Mouse (Mus musculus): ENCODE measurements at regions not wholly inside any gene's neighbourhood (a gene's known extent, or its start where the extent isn't known, plus 50 kb on each side); places are given as distances from the start of the nearest gene placed in this dataset.
"Not testable (repeated sequence)": the region's sequence is repeated elsewhere in the genome, so short reads cannot be mapped to it uniquely, and the experiment has no call there.

DNA sequence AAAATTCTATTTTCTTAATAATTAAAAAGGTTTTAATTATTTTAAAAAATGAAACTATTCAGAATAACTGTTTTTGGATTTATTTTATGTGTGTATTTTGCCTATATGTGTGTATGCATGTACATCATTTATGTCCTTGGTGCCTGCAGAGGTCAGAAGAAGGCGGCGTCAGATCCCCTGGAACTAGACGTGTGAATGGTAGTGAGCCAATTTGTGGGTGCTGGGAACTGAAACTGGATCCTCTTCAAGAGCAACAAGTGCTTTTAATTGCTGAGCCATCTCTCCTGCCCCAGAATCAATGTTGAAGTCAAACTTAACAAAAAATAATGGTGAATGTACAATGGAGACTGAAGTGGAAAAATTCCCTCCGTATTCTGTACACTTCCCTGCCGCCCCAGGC is 151.9 kb upstream of the Unc93a2 start:
- no peak for DNase-seq

DNA sequence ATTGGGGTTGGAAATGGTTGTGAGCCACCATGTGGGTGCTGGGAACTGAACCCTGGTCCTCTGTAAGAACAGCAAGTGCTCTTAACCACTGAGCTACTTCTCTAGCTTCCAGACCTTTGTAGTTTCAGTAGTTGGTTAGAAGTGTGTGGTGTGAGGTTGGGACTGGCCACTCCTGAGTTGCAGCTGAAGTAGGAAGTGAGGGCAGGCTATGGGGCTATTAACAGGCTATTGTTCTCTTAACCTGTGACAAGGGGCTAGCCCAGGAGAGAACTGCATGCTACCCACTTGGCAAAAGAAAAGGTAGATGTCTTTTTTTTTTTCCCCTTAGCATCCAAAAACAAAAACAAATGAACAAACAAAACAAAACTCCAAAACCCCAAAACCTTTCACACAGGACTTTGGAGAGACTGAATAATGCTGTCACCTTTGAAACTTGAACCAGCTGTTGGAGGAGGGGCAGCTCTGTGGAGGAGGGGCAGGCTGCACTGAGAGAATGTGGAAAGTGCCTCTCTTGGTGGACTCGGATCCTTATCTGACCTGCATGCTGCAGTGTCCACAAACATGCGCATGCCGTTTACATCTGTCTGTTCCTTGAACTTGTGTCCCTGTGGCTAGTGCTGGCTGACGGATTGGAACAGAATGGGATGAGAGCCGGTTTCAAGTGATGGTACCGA is 149.3 kb upstream of the Unc93a2 start:
- no peak for DNase-seq

DNA sequence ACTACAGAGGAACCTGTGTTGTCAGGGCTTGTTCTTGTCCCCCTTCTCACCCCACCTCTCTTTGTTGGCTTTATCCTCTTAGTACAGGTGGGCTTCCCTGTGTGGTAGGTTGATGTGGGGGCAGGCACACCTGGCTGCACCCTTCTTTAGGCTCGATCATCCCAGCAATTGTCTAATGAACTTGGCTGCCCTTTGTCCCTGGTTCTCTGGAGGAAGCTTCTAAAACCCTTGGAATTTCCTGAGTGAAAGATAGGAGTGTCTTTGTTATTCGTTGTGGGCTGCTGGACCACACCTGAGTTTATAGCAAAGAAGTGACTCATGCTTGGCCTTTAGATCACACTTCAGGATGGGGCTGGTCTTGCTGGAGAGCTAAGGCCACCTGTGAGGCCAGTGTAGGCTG is 148.3 kb upstream of the Unc93a2 start:
- no peak for DNase-seq

DNA sequence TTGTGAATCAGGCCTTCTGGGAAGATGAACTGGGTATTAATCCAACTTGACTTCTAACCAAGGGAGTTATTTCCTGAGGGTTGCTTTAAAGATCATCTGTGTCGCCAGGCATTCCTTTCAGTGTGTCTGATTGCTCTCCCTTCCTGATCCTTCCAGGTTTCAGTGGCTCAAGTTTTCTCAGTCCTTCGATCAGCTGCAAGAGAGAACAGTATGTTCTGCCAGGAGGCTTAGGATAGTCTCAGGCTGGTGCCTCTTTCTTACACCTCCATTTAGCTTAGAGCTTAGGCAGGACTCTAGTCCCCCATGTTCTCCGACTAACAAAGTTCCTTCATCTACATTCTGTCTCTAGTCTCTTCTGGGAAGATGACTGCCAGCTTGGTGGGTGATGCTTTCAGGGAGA is 147.4 kb upstream of the Unc93a2 start:
- no peak for DNase-seq

DNA sequence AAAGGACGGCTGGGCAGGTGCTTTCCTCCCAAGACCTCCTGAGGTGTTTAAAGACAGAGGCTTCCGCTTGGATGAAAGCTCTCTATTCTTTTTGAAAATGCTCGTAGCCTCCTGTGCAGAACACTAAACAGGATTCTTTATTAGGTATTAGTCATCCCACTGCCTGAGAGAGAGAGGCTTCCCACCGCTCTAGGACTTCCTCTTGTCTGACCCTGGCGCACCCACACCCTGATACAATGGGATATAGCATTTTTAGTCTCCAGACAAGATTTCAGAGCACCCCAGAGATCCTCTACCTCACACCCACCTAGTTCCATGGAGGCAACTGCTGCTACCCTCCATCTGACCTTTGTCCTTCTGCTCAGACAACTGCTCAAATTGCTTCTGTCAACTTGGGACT is 144.0 kb upstream of the Unc93a2 start:
- no peak for DNase-seq

DNA sequence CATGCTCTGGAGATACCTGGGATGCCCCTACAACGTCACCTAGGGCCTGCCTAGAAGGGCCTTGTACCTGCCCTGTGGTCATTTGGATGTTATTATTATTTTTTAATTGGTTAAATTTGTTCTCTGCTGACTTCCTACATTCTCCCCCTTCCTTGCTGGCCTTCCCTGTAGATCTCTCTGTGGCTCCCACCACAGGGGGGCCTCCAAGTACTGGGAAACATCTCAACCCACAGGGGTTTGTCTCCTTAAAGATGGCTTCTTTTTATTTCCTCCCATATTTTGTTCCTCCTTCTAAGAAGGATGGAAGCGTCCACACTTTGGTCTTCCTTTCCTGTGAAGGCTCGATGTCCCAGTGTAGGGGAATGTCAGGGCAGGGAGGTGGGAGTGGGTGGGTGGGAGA is 142.4 kb upstream of the Unc93a2 start:
- DNase-seq, result no peak

DNA sequence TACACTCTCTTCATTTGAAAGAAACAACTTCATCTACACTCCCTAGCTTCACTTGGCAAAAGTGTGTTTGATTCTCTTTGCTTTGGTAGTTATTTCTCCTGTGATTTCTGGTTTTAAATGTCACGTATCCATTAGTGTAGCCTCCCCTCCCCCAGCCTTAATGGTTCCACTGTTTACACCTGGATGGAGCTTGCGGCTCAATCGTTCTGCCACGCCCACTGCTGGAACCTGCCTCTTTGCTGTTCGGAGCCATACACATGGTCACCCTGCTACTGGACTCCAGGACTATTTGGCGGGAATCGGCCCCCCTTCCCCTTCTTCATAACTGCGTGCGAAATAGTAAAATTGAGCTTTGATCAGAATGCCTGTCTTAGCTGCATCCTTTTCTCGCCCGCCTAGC is 139.2 kb upstream of the Unc93a2 start:
- not testable (repeated sequence) for DNase-seq

DNA sequence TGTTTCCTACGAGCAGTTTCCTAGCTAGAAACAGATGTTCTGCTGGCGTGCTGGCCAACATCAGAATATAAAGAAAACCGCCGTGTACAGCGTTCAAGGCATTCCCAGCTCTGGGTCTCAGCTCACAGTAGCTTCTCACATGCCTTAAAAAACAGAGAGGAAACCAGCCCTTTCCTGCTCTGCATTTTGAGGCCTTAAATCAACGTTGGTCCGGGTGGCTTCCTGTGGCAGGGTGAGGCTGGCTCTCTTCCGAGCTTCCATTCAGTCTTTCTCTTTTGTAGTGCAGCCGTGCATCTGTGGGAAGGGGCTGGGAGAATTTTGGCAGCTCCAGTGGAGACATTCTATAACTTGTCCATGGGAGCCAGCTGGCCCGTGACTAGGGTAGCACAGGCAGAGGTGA is 135.9 kb upstream of the Unc93a2 start:
- DNase-seq, result no peak

All from cerebellum, adult 9-10 months (tissue).